Mouse (Mus musculus) hindbrain, postnatal 0 days (tissue): ENCODE data around the gene Arhgef10l. TPM values are rescaled to one million over a fixed set of nuclear protein-coding genes. Genes with fewer than 3 reads are reported as not detected.

ENCODE experiments used
- ATAC-seq: fragments of 200-750 bp; cut with Nextera tagmentation; 2 replicates; pipeline ENCODE4 v1.8.0; 2017; ENCODE audit warnings: mild to moderate bottlenecking, moderate TSS enrichment, moderate library complexity
- DNase-seq: peaks from one replicate; pipeline ENCODE4 v3.0.0-alpha.2; 2015; ENCODE audit warnings: low spot score
- H3K27ac ChIP-seq: fragments of 300-500 bp; sonication (generic); 2 replicates; pipeline ENCODE4 v1.5.1; 2014; ENCODE audit warnings: mild to moderate bottlenecking
- H3K27me3 ChIP-seq: fragments of 300-500 bp; sonication (generic); 2 replicates; pipeline ENCODE4 v1.6.1; 2014; ENCODE audit warnings: low read length, mixed read lengths; ENCODE audit not compliant: insufficient read depth
- H3K36me3 ChIP-seq: fragments of 300-500 bp; sonication (generic); 2 replicates; pipeline ENCODE4 v1.6.1; 2014; ENCODE audit warnings: low read length, mixed read lengths; ENCODE audit not compliant: insufficient read depth
- H3K4me1 ChIP-seq: fragments of 300-500 bp; sonication (generic); 2 replicates; pipeline ENCODE4 v1.6.1; 2014; ENCODE audit warnings: antibody characterized with exemption, low read length, mixed read lengths; ENCODE audit not compliant: insufficient read depth
- H3K4me2 ChIP-seq: fragments of 300-500 bp; sonication (generic); 2 replicates; pipeline ENCODE4 v1.6.1; 2014; ENCODE audit warnings: low read depth, mild to moderate bottlenecking, low read length, moderate library complexity, mixed read lengths
- H3K4me3 ChIP-seq: fragments of 300-500 bp; sonication (generic); 2 replicates; pipeline ENCODE4 v1.5.1; 2014; ENCODE audit warnings: low read length
- H3K9ac ChIP-seq: fragments of 300-500 bp; sonication (generic); replicated peaks from 2 replicates; pipeline ENCODE4 v1.6.1; 2014; ENCODE audit warnings: mild to moderate bottlenecking, low read length, moderate library complexity, mixed read lengths
- H3K9me3 ChIP-seq: fragments of 300-500 bp; sonication (generic); 2 replicates; pipeline ENCODE4 v1.6.1; 2016; ENCODE audit warnings: low read length, mixed read lengths
- CTCF ChIP-seq: IDR thresholded peaks from 2 replicates; pipeline ENCODE4 v1.5.1; 2016; ENCODE audit warnings: antibody characterized with exemption, control low read depth, low read depth
- WGBS: fragments of 180-500 bp; shearing (Covaris S2); extraction: QIAGEN DNeasy Blood & Tissue Kit; methylation state at CpG from one replicate; pipeline ENCODE4 v1.1.7; 2014; 5-methylcytosine and 5-hydroxymethylcytosine counted together
- polyA plus RNA-seq: library from polyadenylated mRNA; unstranded; fragments of >200 nt; fragmentation: Nextera tagmentation; extraction: Ambion mirVana; gene quantifications from 2 replicates; pipeline ENCODE4 v1.2.1, GENCODE M21; 2015
- total RNA-seq: library from RNA; depleted of rRNA; stranded (reverse); fragments of >200 nt; gene quantifications from 2 replicates; pipeline ENCODE4 v1.2.3, GENCODE M21; 2014; rRNA removed

Arhgef10l gene
- total RNA-seq (79.2 and 79.4 TPM in 2 replicates), polyA plus RNA-seq (22.5 and 22.6 TPM in 2 replicates)

GRCm38 (mm10) chr4:140665760-140666159 is at the start of gene Arhgef10l:
Gene Arhgef10l (minus strand): TSS chr4:140666012.
- Histone ChIP-seq H3K4me1 (no peaks in the 10 kb centered on the region), H3K4me3 (no peak within 1 kb of the TSS), H3K27me3 (no peaks in the 10 kb centered on the region), H3K9me3 (no peaks in the 10 kb centered on the region), H3K9ac (no peak within 1 kb of the TSS), H3K36me3 (no peaks in the 10 kb centered on the region), H3K27ac (no peak within 1 kb of the TSS), H3K4me2 (no peak within 1 kb of the TSS)
- TF ChIP-seq CTCF, result no peak
- no peak for DNase-seq
- 58% methylated on average over 11 of the region's 11 CpGs for WGBS
- 0 out of 2 replicates have a peak, but pooled peaks have one; percentile 24 for ATAC-seq

- no peak for ATAC-seq
- no peak for TF ChIP-seq CTCF
- Histone ChIP-seq H3K36me3 (peaks cover 51% of the 10 kb centered on the region), H3K4me1 (no peaks in the 10 kb centered on the region), H3K4me2 (no peak overlapping the region), H3K9me3 (no peaks in the 10 kb centered on the region), H3K27me3 (no peaks in the 10 kb centered on the region), H3K4me3 (no peak overlapping the region), H3K9ac (no peak overlapping the region), H3K27ac (peak overlapping the region; percentile 42)
- WGBS, result 69% methylated on average over 5 of the region's 5 CpGs
- DNase-seq, result peak; percentile 11
These were observed 48.8 kb upstream of the Arhgef10l start for GRCm38 (mm10) chr4:140714586-140714985.

- H3K36me3 ChIP-seq, result peaks cover 50% of the 10 kb centered on the region
- no peaks in the 10 kb centered on the region for H3K27me3 ChIP-seq
- H3K9me3 ChIP-seq, result no peaks in the 10 kb centered on the region
- peak; percentile 93 for ATAC-seq
- peak; percentile 96 for TF ChIP-seq CTCF
- H3K4me1 ChIP-seq, result no peaks in the 10 kb centered on the region
- H3K4me3 ChIP-seq, result no peak overlapping the region
- H3K27ac ChIP-seq, result peak overlapping the region; percentile 42; the same call in 1 of the 2 replicates
- peak; percentile 96 for DNase-seq
- WGBS, result 18% methylated on average over 29 of the region's 29 CpGs
- no peak overlapping the region for H3K4me2 ChIP-seq
- H3K9ac ChIP-seq, result no peak overlapping the region
These were observed 47.9 kb upstream of the Arhgef10l start for GRCm38 (mm10) chr4:140713480-140714365.

- no peak overlapping the region for H3K4me3 ChIP-seq
- no peak overlapping the region for H3K9ac ChIP-seq
- H3K4me1 ChIP-seq, result no peaks in the 10 kb centered on the region
- H3K27ac ChIP-seq, result no peak overlapping the region
- 47% methylated on average over 5 of the region's 5 CpGs for WGBS
- H3K9me3 ChIP-seq, result no peaks in the 10 kb centered on the region
- no peak overlapping the region for H3K4me2 ChIP-seq
- ATAC-seq, result no peak
- peak; percentile 19 for DNase-seq
- H3K36me3 ChIP-seq, result peaks cover 39% of the 10 kb centered on the region
- H3K27me3 ChIP-seq, result no peaks in the 10 kb centered on the region
- no peak for TF ChIP-seq CTCF
These were observed 45.5 kb upstream of the Arhgef10l start for GRCm38 (mm10) chr4:140711360-140711759.

- Histone ChIP-seq H3K27me3 (no peaks in the 10 kb centered on the region), H3K9ac (no peak overlapping the region), H3K4me3 (no peak overlapping the region), H3K4me1 (no peaks in the 10 kb centered on the region), H3K4me2 (no peak overlapping the region), H3K9me3 (no peaks in the 10 kb centered on the region), H3K27ac (no peak overlapping the region), H3K36me3 (peaks cover 33% of the 10 kb centered on the region)
- ATAC-seq (no peak), DNase-seq (no peak)
- TF ChIP-seq CTCF, result no peak
- 70% methylated on average over 10 of the region's 10 CpGs for WGBS
These were observed 45.0 kb upstream of the Arhgef10l start for GRCm38 (mm10) chr4:140710781-140711180.

GRCm38 (mm10) chr4:140709617-140710016 is 43.8 kb upstream of the Arhgef10l start:
- no peaks in the 10 kb centered on the region for H3K27me3 ChIP-seq
- H3K9me3 ChIP-seq, result no peaks in the 10 kb centered on the region
- 85% methylated on average over 10 of the region's 10 CpGs for whole genome bisulfite sequencing
- H3K9ac ChIP-seq, result no peak overlapping the region
- H3K36me3 ChIP-seq, result peaks cover 31% of the 10 kb centered on the region
- no peak for TF ChIP-seq CTCF
- no peak overlapping the region for H3K4me3 ChIP-seq
- no peaks in the 10 kb centered on the region for H3K4me1 ChIP-seq
- H3K4me2 ChIP-seq, result no peak overlapping the region
- no peak overlapping the region for H3K27ac ChIP-seq
- ATAC-seq, result no peak
- DNase-seq, result no peak

DNA sequence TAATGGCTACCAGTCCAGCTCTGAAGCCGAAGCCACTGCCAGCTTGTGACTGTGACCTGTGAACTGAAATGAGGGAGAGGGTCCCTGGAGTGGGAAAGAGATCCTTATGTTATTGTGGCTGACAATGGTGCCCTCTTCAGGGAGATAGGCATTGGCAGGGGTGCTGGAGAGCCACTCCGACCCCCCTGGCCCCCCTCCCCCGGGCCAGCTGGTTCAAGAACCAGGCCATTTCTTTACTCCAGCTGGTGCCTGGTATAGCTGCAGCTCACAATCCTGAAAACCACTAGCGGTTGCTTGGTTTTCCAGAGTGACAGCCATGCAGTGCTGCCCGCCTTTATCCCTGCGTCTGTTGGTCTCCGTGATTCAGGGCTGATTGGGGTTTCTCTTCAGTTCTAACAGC is 43.3 kb upstream of the Arhgef10l start:
- Histone ChIP-seq H3K4me3 (no peak overlapping the region), H3K4me2 (no peak overlapping the region), H3K27me3 (no peaks in the 10 kb centered on the region), H3K36me3 (peaks cover 31% of the 10 kb centered on the region), H3K4me1 (no peaks in the 10 kb centered on the region), H3K9ac (no peak overlapping the region), H3K27ac (no peak overlapping the region), H3K9me3 (no peaks in the 10 kb centered on the region)
- TF ChIP-seq CTCF, result no peak
- 54% methylated on average over 7 of the region's 7 CpGs for WGBS
- ATAC-seq (no peak), DNase-seq (peak; percentile 46)
